Mouse (Mus musculus) cerebellum, adult 2 months (tissue): Measurements from ENCODE around the gene Syt14. TPM values are rescaled to one million over a fixed set of nuclear protein-coding genes. Genes with fewer than 3 reads are reported as not detected.

Source experiments
- DNase-seq, 2 experiments: peaks; one replicate each; pipeline ENCODE4 v3.0.0; 2021
- H3K27ac ChIP-seq: fragments of 200-500 bp; 2 replicates; pipeline ENCODE4 v1.5.1; 2012; ENCODE audit warnings: low read length, control low read depth, inconsistent platforms; ENCODE audit not compliant: insufficient read depth
- H3K27me3 ChIP-seq: fragments of 200-500 bp; 2 replicates; pipeline ENCODE4 v1.6.1; 2012; ENCODE audit warnings: inconsistent platforms, mild to moderate bottlenecking, low read length, moderate library complexity; ENCODE audit not compliant: control insufficient read depth, insufficient read depth
- H3K4me1 ChIP-seq: fragments of 200-500 bp; 2 replicates; pipeline ENCODE4 v1.6.1; 2011; ENCODE audit warnings: low read length; ENCODE audit not compliant: control insufficient read depth, insufficient read depth
- H3K4me3 ChIP-seq: fragments of 200-500 bp; replicated peaks from 2 replicates; pipeline ENCODE3; 2011; ENCODE audit warnings: mild to moderate bottlenecking, low read depth, low read length, control low read depth; ENCODE audit not compliant: insufficient read depth
- CTCF ChIP-seq: fragments of 200-500 bp; IDR thresholded peaks from 2 replicates; pipeline ENCODE4 v1.5.1; 2011; ENCODE audit warnings: low read depth, mild to moderate bottlenecking, control low read depth, low read length, moderate library complexity, borderline replicate concordance; ENCODE audit not compliant: insufficient read depth
- POLR2A ChIP-seq: fragments of 200-500 bp; IDR thresholded peaks from 2 replicates; pipeline ENCODE4 v1.6.1; 2011; ENCODE audit warnings: low read length, control low read depth, borderline replicate concordance; ENCODE audit not compliant: insufficient read depth
- WGBS: fragments of 180-500 bp; shearing (Covaris S2); methylation state at CpG from one replicate; pipeline ENCODE4 v1.1.7; 2018; 5-methylcytosine and 5-hydroxymethylcytosine counted together
- polyA plus RNA-seq: library from polyadenylated mRNA; depleted of rRNA; stranded (reverse); fragments of >200 nt; gene quantifications from 2 replicates; pipeline ENCODE4 v1.2.3, GENCODE M21; 2012; rRNA removed

Gene Syt14
- 6.4 and 6.9 TPM in 2 replicates for polyA plus RNA-seq

- TF ChIP-seq CTCF, result no peak
- TF ChIP-seq POLR2A, result no peak; the same call in 1 of the 2 replicates
- Histone ChIP-seq H3K4me1 (no peaks in the 10 kb centered on the region), H3K27ac (0 out of 2 replicates have a peak within 1 kb of the TSS, but pooled peaks have one; percentile 12), H3K4me3 (peak within 1 kb of the TSS; percentile 92), H3K27me3 (no peaks in the 10 kb centered on the region)
- DNase-seq, result peak; percentile 79 to 80
- under 1% methylated on average over 67 of the region's 67 CpGs for WGBS
Observed at GRCm38 (mm10) chr1:193035371-193036238, at the start of gene Syt14. Syt14 (minus strand) TSS chr1:193035775.

DNA sequence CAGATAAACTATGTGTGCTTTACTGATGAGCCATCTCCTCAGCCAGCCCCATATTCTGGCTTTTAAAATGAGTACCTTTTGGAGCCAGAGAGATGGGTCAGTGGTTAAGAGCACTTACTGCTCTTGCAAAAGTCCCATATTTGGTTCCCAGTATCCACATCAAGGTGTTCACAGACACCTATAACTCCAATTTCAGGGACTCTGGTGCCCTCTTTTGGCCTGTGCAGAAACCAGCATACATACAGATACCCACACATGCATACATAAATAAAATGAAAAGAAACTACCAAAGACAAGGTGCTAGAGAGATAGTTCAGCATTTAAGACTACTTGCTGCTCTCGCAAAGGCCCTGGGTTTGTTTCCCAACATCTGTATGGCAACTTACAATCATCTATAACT lies 48.4 kb upstream of the Syt14 start:
- DNase-seq, result no peak
- 98% methylated on average over 1 of the region's 1 CpGs for WGBS
- no peaks in the 10 kb centered on the region for H3K4me1 ChIP-seq

DNA sequence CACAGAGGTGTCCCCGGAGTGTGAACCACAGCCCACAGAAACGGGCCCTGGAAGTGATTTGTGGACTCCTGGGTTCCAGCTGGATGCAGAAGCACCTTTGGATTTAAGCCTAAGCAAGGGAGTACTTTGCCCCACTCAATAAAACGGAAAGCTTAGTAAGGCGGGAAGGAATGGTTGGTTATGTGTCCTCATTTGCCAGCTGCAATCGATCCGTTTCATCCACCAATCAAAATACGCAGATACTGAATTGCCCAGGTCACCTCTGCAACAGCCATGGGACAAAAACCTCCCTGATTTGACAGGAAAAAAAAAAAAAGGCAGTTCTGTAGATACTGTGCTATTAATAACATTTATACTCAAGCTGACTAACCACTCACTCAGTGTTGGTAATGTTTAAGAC lies 47.5 kb upstream of the Syt14 start:
- TF ChIP-seq POLR2A (no peak), CTCF (no peak)
- no peak overlapping the region for H3K4me3 ChIP-seq
- H3K27me3 ChIP-seq, result no peaks in the 10 kb centered on the region
- H3K27ac ChIP-seq, result no peak overlapping the region
- no peaks in the 10 kb centered on the region for H3K4me1 ChIP-seq
- 87% methylated on average over 7 of the region's 7 CpGs for WGBS
- no peak for DNase-seq

More for the DNA sequence above, 48.4 kb upstream of the Syt14 start:
- H3K27ac ChIP-seq, result no peak overlapping the region
- TF ChIP-seq POLR2A (no peak), CTCF (no peak)
- H3K27me3 ChIP-seq, result no peaks in the 10 kb centered on the region
- no peak overlapping the region for H3K4me3 ChIP-seq

- Histone ChIP-seq H3K4me3 (no peak overlapping the region), H3K27ac (no peak overlapping the region), H3K27me3 (no peaks in the 10 kb centered on the region), H3K4me1 (no peaks in the 10 kb centered on the region)
- 67% methylated on average over 10 of the region's 10 CpGs for whole genome bisulfite sequencing
- TF ChIP-seq POLR2A (no peak), CTCF (no peak)
- no peak for DNase-seq
Observed at GRCm38 (mm10) chr1:193082311-193082921, 46.8 kb upstream of the Syt14 start.

GRCm38 (mm10) chr1:193062618-193063017 lies 27.0 kb upstream of the Syt14 start:
- no peak for DNase-seq
- H3K27me3 ChIP-seq, result no peaks in the 10 kb centered on the region
- TF ChIP-seq CTCF (no peak), POLR2A (no peak)
- H3K27ac ChIP-seq, result no peak overlapping the region
- no peaks in the 10 kb centered on the region for H3K4me1 ChIP-seq
- no peak overlapping the region for H3K4me3 ChIP-seq
- WGBS, result 94% methylated on average over 3 of the region's 3 CpGs

DNA sequence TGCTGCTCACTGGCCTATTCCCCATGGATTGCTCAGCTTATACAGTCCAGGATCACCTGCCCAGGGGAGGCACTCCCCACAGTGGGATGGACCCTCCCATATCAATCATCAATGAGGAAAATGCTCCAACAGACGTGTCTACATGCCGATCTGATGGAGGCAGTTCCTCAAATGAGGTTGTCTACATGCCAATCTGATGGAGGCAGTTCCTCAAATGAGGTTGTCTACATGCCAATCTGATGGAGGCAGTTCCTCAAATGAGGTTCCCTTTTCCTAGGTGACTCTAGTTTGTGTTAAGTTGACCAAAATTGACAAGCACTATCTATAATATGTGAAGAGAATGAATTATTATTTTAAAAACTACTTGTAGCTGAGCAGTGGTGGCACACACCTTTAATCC lies 24.6 kb upstream of the Syt14 start:
- Histone ChIP-seq H3K4me3 (no peak overlapping the region), H3K27me3 (no peaks in the 10 kb centered on the region), H3K27ac (no peak overlapping the region), H3K4me1 (no peaks in the 10 kb centered on the region)
- 62% methylated on average over 2 of the region's 2 CpGs for whole genome bisulfite sequencing
- TF ChIP-seq POLR2A, result no peak
- TF ChIP-seq CTCF, result no peak
- DNase-seq, result no peak

DNA sequence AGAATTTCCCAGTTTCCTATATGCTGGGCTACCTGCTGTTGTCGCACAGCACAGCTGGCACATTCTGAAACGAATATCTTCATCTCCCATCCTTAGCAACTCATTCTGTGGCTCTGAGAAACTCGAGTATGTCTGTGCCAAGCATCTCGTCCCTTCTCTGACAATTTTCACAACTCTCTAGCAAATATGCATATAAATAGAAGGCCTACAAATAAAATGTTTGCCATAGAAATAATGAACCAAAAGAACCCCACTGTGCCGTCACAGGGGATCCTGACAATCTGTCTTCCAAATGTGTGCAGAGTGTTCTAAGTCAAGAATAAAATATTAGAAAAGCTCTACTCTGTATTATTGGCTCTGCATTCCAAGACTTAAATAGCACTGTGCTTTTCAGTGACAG lies 24.0 kb upstream of the Syt14 start:
- WGBS, result 17% methylated on average over 5 of the region's 5 CpGs
- no peak overlapping the region for H3K27ac ChIP-seq
- no peak overlapping the region for H3K4me3 ChIP-seq
- peak in 1 of 2 experiments; percentile 28 for DNase-seq
- no peaks in the 10 kb centered on the region for H3K4me1 ChIP-seq
- TF ChIP-seq POLR2A (no peak), CTCF (no peak)
- no peaks in the 10 kb centered on the region for H3K27me3 ChIP-seq
